Mouse (Mus musculus): ENCODE results near the gene Slc43a3. TPM values are rescaled to one million over a fixed set of nuclear protein-coding genes. Genes with fewer than 3 reads are reported as not detected.
A peak's percentile ranks its signal among the peaks of the same experiment; 100 is the strongest.

Slc43a3 gene
- polyA plus RNA-seq, 1 experiment = 10.1 TPM

- no peak for TF ChIP-seq CTCF (IDR thresholded peaks at IDR 0.05; ENCODE audit: borderline replicate concordance, extremely low read depth, insufficient read depth, insufficient read length)
- no peak for DNase-seq (ENCODE audit: low read depth)
Measured at GRCm38 (mm10) chr2:84939306-84939705, 2.9 kb downstream of the Slc43a3 start.

- TF ChIP-seq CTCF (IDR thresholded peaks at IDR 0.05; ENCODE audit: borderline replicate concordance, extremely low read depth, insufficient read depth, insufficient read length) (no peak), POLR2A (IDR thresholded peaks at IDR 0.05; ENCODE audit: borderline replicate concordance, extremely low read depth, insufficient read depth, insufficient read length, poor library complexity, severe bottlenecking) (no peak)
- DNase-seq (ENCODE audit: low read depth) = no peak
Measured at GRCm38 (mm10) chr2:84939711-84940110, 3.3 kb downstream of the Slc43a3 start.

- DNase-seq (ENCODE audit: low read depth) = no peak
- TF ChIP-seq CTCF (IDR thresholded peaks at IDR 0.05; ENCODE audit: borderline replicate concordance, extremely low read depth, insufficient read depth, insufficient read length) (no peak), POLR2A (IDR thresholded peaks at IDR 0.05; ENCODE audit: borderline replicate concordance, extremely low read depth, insufficient read depth, insufficient read length, poor library complexity, severe bottlenecking) (no peak)
Measured at GRCm38 (mm10) chr2:84941332-84941731, 5.0 kb downstream of the Slc43a3 start.

GRCm38 (mm10) chr2:84941795-84942194 is 5.4 kb downstream of the Slc43a3 start:
- TF ChIP-seq CTCF (IDR thresholded peaks at IDR 0.05; ENCODE audit: borderline replicate concordance, extremely low read depth, insufficient read depth, insufficient read length) = no peak
- TF ChIP-seq POLR2A (IDR thresholded peaks at IDR 0.05; ENCODE audit: borderline replicate concordance, extremely low read depth, insufficient read depth, insufficient read length, poor library complexity, severe bottlenecking) = no peak
- DNase-seq (ENCODE audit: low read depth) = no peak

GRCm38 (mm10) chr2:84947154-84947771 is 10.9 kb downstream of the Slc43a3 start:
- TF ChIP-seq POLR2A (IDR thresholded peaks at IDR 0.05; ENCODE audit: borderline replicate concordance, extremely low read depth, insufficient read depth, insufficient read length, poor library complexity, severe bottlenecking) = no peak
- DNase-seq (ENCODE audit: low read depth) = peak; percentile 53

- DNase-seq (ENCODE audit: low read depth) = no peak
- TF ChIP-seq CTCF (IDR thresholded peaks at IDR 0.05; ENCODE audit: borderline replicate concordance, extremely low read depth, insufficient read depth, insufficient read length) (no peak), POLR2A (IDR thresholded peaks at IDR 0.05; ENCODE audit: borderline replicate concordance, extremely low read depth, insufficient read depth, insufficient read length, poor library complexity, severe bottlenecking) (no peak)
Measured at GRCm38 (mm10) chr2:84948252-84948651, 11.9 kb downstream of the Slc43a3 start.

- TF ChIP-seq CTCF (IDR thresholded peaks at IDR 0.05; ENCODE audit: borderline replicate concordance, extremely low read depth, insufficient read depth, insufficient read length) (no peak), POLR2A (IDR thresholded peaks at IDR 0.05; ENCODE audit: borderline replicate concordance, extremely low read depth, insufficient read depth, insufficient read length, poor library complexity, severe bottlenecking) (no peak)
- peak; percentile 14 for DNase-seq (ENCODE audit: low read depth)
Measured at GRCm38 (mm10) chr2:84948721-84949120, 12.3 kb downstream of the Slc43a3 start.

GRCm38 (mm10) chr2:84951027-84951426 is 14.6 kb downstream of the Slc43a3 start:
- DNase-seq (ENCODE audit: low read depth) = no peak
- TF ChIP-seq CTCF (IDR thresholded peaks at IDR 0.05; ENCODE audit: borderline replicate concordance, extremely low read depth, insufficient read depth, insufficient read length) (no peak), POLR2A (IDR thresholded peaks at IDR 0.05; ENCODE audit: borderline replicate concordance, extremely low read depth, insufficient read depth, insufficient read length, poor library complexity, severe bottlenecking) (no peak)

GRCm38 (mm10) chr2:84952251-84952650 is 15.9 kb downstream of the Slc43a3 start:
- no peak for DNase-seq (ENCODE audit: low read depth)
- TF ChIP-seq CTCF (IDR thresholded peaks at IDR 0.05; ENCODE audit: borderline replicate concordance, extremely low read depth, insufficient read depth, insufficient read length) = no peak
- no peak for TF ChIP-seq POLR2A (IDR thresholded peaks at IDR 0.05; ENCODE audit: borderline replicate concordance, extremely low read depth, insufficient read depth, insufficient read length, poor library complexity, severe bottlenecking)

- no peak for DNase-seq (ENCODE audit: low read depth)
- TF ChIP-seq POLR2A (IDR thresholded peaks at IDR 0.05; ENCODE audit: borderline replicate concordance, extremely low read depth, insufficient read depth, insufficient read length, poor library complexity, severe bottlenecking) = no peak
- TF ChIP-seq CTCF (IDR thresholded peaks at IDR 0.05; ENCODE audit: borderline replicate concordance, extremely low read depth, insufficient read depth, insufficient read length) = no peak
Measured at GRCm38 (mm10) chr2:84952693-84953092, 16.3 kb downstream of the Slc43a3 start.

- TF ChIP-seq POLR2A (IDR thresholded peaks at IDR 0.05; ENCODE audit: borderline replicate concordance, extremely low read depth, insufficient read depth, insufficient read length, poor library complexity, severe bottlenecking) (no peak), CTCF (IDR thresholded peaks at IDR 0.05; ENCODE audit: borderline replicate concordance, extremely low read depth, insufficient read depth, insufficient read length) (no peak)
- no peak for DNase-seq (ENCODE audit: low read depth)
Measured at GRCm38 (mm10) chr2:84955435-84955834, 19.1 kb downstream of the Slc43a3 start.

- DNase-seq (ENCODE audit: low read depth) = peak; percentile 30
- TF ChIP-seq POLR2A (IDR thresholded peaks at IDR 0.05; ENCODE audit: borderline replicate concordance, extremely low read depth, insufficient read depth, insufficient read length, poor library complexity, severe bottlenecking) = no peak
- peak; percentile 76 for TF ChIP-seq CTCF (IDR thresholded peaks at IDR 0.05; ENCODE audit: borderline replicate concordance, extremely low read depth, insufficient read depth, insufficient read length)
Measured at GRCm38 (mm10) chr2:84956274-84956673, 19.9 kb downstream of the Slc43a3 start.

Measured in brain, embryonic 14.5 days (tissue).